Mouse (Mus musculus) G1E (cell line): Measurements from ENCODE around the gene Paf1.
A peak's percentile ranks its signal among the peaks of the same experiment; 100 is the strongest.

Experiments used
- CTCF ChIP-seq: IDR thresholded peaks from 2 replicates; pipeline ENCODE4 v1.5.1; 2012; ENCODE audit warnings: low read depth, low read length, inconsistent platforms, mixed read lengths
- GATA1 ChIP-seq: IDR thresholded peaks from 2 replicates; pipeline ENCODE4 v1.6.1; 2012; ENCODE audit warnings: borderline replicate concordance, low read length, inconsistent platforms, mixed read lengths
- GATA2 ChIP-seq: IDR thresholded peaks from 2 replicates; pipeline ENCODE4 v1.6.1; 2012; ENCODE audit warnings: low read depth, low read length, inconsistent platforms, borderline replicate concordance
- TAL1 ChIP-seq: conservative IDR thresholded peaks from 2 replicates; pipeline ENCODE4 v1.6.1; 2012; ENCODE audit warnings: low read depth, low read length, inconsistent platforms, mixed read lengths

GRCm38 (mm10) chr7:28372251-28373108 is 20.3 kb upstream of the Paf1 start, which contains the start of gene Plekhg2:
- peak; percentile 51 for TF ChIP-seq CTCF
- no peak for TF ChIP-seq GATA1
- no peak for TF ChIP-seq TAL1
- no peak for TF ChIP-seq GATA2
